Mouse (Mus musculus): Measurements from ENCODE around the gene Fibp. TPM values are rescaled to one million over a fixed set of nuclear protein-coding genes. Genes with fewer than 3 reads are reported as not detected.

Gene Fibp
- polyA plus RNA-seq, 1 experiment from 2014 or later = 122 TPM

DNA sequence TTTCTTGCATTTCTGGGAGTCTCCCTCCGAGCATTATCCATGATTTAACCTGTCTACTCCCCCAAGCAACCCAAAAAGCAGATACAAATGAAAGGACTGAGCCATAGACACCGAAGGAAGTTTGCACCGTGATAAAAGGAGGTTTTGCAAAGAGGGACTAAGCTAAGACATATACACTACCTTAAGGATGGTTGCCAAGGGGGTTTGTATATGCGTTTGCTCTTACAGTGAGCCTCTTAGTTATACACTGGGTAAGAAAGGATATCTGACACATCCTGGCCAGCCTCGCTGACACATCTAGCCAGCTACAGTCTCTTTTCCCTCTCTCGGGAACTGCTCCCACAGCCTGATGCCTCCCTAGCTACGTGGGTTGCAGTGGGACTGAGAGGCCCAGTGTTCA, 26.5 kb upstream of the Fibp start:
- H3K27ac ChIP-seq = no peak overlapping the region
- no peaks in the 10 kb centered on the region for H3K9me3 ChIP-seq
- 68% methylated on average over 7 of the region's 7 CpGs for WGBS
- peaks cover 18% of the 10 kb centered on the region; the same call in 1 of the 2 replicates for H3K27me3 ChIP-seq
- no peaks in the 10 kb centered on the region for H3K36me3 ChIP-seq (replicated peaks)
- no peak overlapping the region for H3K4me3 ChIP-seq (replicated peaks)
- peaks cover 12% of the 10 kb centered on the region for H3K4me1 ChIP-seq
- H3K4me2 ChIP-seq = no peak overlapping the region
- no peak for ATAC-seq (ENCODE audit: low FRiP score)
- peak overlapping the region; percentile 2; the same call in 1 of the 2 replicates for H3K9ac ChIP-seq

DNA sequence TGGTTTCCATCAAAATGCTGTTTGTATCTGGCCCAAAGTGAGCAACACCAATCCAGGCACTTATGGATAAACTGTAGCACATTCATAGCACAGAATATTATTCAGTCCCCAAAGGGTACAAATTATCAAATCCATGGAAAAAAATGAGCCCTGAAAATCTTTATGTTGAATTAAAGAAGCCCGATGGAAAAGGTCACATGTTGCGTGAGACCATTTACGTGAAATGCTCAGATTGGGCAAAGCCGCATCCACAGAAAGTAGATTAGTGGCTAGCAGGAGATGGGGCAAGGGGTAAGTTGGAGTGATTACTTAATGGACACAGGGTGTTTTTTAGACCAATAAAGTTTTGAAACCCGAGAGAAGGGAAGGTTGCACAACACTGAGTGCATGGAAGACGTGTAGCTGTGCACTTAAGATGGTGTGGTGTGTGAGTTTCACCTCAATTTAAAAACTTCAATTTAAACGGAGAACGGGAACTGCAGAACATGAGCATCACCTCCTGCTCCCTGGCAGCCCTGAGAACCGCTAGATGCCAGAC, 16.0 kb upstream of the Fibp start:
- Histone ChIP-seq H3K4me2 (no peak overlapping the region), H3K27me3 (peaks cover 55% of the 10 kb centered on the region), H3K9ac (no peak overlapping the region), H3K9me3 (peaks cover 9% of the 10 kb centered on the region; the same call in 1 of the 2 replicates), H3K36me3 (replicated peaks) (no peaks in the 10 kb centered on the region), H3K4me3 (replicated peaks) (no peak overlapping the region), H3K4me1 (peaks cover 18% of the 10 kb centered on the region), H3K27ac (no peak overlapping the region)
- WGBS = 73% methylated on average over 9 of the region's 9 CpGs
- no peak for ATAC-seq (ENCODE audit: low FRiP score)

DNA sequence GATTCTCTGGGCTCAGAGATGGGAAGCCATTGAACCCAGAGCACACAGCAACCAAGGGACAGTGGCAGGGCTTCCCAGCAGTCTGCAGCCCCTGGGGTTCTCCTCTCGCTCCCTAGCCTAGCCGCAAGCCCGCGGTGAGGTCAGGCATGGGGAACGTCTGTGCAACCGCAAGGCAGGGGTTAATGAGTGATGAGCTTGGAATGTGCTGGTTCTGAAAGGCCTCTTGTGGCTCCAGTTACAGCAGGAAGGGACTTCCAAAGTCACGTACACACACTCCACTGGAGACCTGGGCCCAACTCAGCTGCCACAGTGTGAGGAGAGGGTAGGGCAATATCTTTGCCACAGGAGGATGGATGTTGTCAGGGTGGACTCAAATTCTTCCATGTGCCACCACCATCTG, 15.5 kb upstream of the Fibp start:
- no peak for ATAC-seq (ENCODE audit: low FRiP score)
- WGBS = 35% methylated on average over 7 of the region's 7 CpGs
- peaks cover 61% of the 10 kb centered on the region for H3K27me3 ChIP-seq

DNA sequence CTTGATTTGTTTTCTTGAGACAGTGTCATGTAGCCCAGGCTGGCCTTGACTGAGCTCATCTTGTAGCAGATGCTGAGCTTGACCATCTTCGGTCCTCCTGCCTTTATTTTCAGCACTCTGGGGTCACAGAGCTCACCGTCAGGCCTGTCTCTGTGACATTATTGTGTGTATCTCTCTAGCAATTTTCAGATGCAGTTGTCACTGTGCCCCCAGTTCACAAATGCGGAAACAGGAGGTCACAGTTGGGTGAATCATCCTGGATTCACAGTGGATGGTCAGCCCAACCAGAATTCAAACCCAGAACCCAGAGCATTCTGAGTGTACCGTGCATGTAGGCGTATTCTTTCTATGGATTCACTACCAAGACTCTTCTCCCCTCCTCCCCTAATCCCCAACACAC, 14.7 kb upstream of the Fibp start:
- peaks cover under 1% of the 10 kb centered on the region; the same call in 1 of the 2 replicates for H3K9me3 ChIP-seq
- H3K4me1 ChIP-seq = peaks cover 18% of the 10 kb centered on the region
- H3K9ac ChIP-seq = no peak overlapping the region
- no peak overlapping the region for H3K4me2 ChIP-seq
- no peak overlapping the region for H3K27ac ChIP-seq
- H3K27me3 ChIP-seq = peaks cover 69% of the 10 kb centered on the region
- no peak overlapping the region for H3K4me3 ChIP-seq (replicated peaks)
- no peaks in the 10 kb centered on the region for H3K36me3 ChIP-seq (replicated peaks)
- ATAC-seq (ENCODE audit: low FRiP score) = no peak
- WGBS = 89% methylated on average over 5 of the region's 5 CpGs

More for the DNA sequence above, 15.5 kb upstream of the Fibp start:
- Histone ChIP-seq H3K27ac (no peak overlapping the region), H3K36me3 (replicated peaks) (no peaks in the 10 kb centered on the region), H3K4me3 (replicated peaks) (no peak overlapping the region), H3K4me1 (peaks cover 18% of the 10 kb centered on the region), H3K9me3 (peaks cover 9% of the 10 kb centered on the region; the same call in 1 of the 2 replicates), H3K9ac (no peak overlapping the region), H3K4me2 (no peak overlapping the region)

DNA sequence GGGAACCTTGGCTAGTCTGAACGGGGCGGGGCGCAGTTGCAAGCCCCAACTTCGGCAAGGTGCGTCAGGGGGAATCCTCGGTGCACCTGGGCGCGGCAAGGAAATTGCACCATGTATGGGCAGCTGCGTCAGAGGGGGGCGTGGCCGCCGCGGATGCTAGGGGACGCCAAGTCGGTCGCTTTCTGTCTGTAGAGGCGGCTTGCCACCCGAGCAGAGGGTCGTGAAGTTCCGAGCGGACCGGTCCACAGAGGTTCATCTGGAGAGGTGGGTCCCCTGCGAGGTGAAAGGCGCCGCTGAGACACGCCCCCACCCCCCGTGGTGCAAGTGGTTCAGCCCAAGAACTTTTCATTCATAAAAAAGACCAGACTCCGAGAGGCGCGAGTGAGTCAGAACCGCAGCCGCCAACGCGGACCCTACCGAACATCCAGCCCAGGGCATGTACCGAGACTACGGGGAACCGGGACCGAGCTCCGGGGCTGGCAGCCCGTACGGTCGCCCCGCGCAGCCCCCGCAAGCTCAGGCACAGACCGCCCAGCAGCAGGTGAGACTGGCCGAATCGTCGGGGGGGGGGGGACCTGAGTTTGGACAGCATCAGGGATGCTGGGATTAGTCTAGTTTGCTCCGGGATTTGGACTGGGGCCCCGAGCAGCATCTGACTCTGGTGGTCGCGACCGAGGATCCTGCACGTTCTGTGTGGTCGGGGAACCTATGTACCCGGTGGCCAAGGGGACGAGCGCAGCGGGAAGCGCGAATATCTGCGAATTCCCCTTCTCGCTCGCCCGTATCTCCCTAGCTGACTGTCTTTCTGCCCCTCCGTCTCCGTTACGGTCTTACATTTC, 12.7 kb upstream of the Fibp start, which contains the start of gene Fosl1:
Gene Fosl1 (plus strand): TSS at position 33 of the 839 bp plus-strand sequence.
- Histone ChIP-seq H3K4me3 (replicated peaks) (peak within 1 kb of the TSS; percentile 51), H3K9ac (peak within 1 kb of the TSS; percentile 63), H3K36me3 (replicated peaks) (no peaks in the 10 kb centered on the region), H3K4me2 (peak within 1 kb of the TSS; percentile 86), H3K9me3 (no peaks in the 10 kb centered on the region), H3K27me3 (peaks cover 78% of the 10 kb centered on the region), H3K4me1 (peaks cover 18% of the 10 kb centered on the region), H3K27ac (no peak within 1 kb of the TSS)
- peak; percentile 55; the same call in 1 of the 2 replicates for ATAC-seq (ENCODE audit: low FRiP score)
- WGBS = 1% methylated on average over 70 of the region's 70 CpGs

DNA sequence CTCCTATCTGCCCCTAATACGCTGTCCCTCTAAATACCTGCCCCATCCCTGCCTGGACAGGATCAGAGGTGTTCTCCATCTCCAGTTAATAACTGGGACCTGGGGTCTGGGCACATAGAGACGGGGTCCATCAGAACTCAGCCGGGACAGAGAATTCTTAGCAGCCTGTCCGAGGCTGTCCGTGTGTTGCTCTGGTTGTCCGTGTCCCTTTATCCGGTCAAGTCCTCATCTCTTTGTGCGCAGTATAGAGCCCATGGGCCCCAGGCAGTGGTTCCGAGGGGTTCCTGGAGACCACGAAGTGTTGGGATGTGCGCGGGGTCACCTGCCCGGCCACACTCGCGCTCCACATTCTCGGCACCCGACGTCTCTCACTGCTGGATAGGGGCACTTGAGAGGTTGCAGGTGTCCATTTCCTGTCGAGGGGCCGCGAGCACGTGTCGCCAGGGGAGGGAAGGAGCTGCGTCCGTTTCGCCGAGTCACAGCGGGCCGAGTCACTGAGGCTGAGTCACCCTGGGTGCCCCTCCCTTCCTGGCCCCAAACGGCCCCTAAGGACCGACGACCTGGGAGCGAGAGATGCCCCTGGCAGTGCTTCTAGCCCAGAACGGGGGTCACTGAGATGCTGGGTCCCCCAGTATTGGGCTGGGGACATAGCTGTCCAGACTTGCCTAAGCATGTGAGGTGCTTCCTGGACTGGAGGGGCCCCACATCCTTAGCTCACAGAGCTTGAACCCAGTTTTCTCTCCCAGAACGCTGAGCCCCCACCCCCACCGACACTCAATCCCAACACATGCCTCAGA, 11.9 kb upstream of the Fibp start:
- no peaks in the 10 kb centered on the region for H3K36me3 ChIP-seq (replicated peaks)
- H3K4me3 ChIP-seq (replicated peaks) = peak overlapping the region; percentile 51
- H3K9me3 ChIP-seq = no peaks in the 10 kb centered on the region
- H3K27me3 ChIP-seq = peaks cover 78% of the 10 kb centered on the region
- H3K9ac ChIP-seq = 0 out of 2 replicates have a peak overlapping the region, but pooled peaks have one; percentile 63
- whole genome bisulfite sequencing = 7% methylated on average over 36 of the region's 36 CpGs
- ATAC-seq (ENCODE audit: low FRiP score) = no peak
- H3K4me1 ChIP-seq = peaks cover 18% of the 10 kb centered on the region
- H3K4me2 ChIP-seq = peak overlapping the region; percentile 86
- H3K27ac ChIP-seq = no peak overlapping the region

DNA sequence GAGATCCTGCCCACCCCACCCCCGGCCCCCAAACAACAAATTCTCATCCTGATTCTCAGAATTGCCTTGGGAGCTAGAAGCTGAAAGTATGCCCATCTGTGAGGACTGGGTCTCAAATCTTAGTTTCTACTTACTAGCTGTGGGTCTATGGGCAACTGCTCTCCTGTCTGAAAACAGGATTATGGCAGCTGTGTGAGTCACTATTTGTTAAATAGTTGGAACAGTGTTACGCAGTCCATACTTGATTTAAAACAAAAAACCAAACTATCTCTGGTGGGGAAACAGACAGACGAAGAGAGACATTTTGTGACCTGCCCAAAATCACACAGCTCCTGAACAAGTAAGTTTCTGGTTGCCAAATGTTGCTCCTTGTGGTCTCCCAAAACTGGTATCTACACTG, 10.7 kb upstream of the Fibp start:
- H3K9ac ChIP-seq = no peak overlapping the region
- H3K9me3 ChIP-seq = no peaks in the 10 kb centered on the region
- 91% methylated on average over 3 of the region's 3 CpGs for WGBS
- H3K4me2 ChIP-seq = no peak overlapping the region
- peaks cover 18% of the 10 kb centered on the region for H3K4me1 ChIP-seq
- H3K4me3 ChIP-seq (replicated peaks) = no peak overlapping the region
- no peak overlapping the region for H3K27ac ChIP-seq
- ATAC-seq (ENCODE audit: low FRiP score) = no peak
- H3K36me3 ChIP-seq (replicated peaks) = peaks cover 8% of the 10 kb centered on the region; the same call in 1 of the 2 replicates
- H3K27me3 ChIP-seq = peaks cover 72% of the 10 kb centered on the region

DNA sequence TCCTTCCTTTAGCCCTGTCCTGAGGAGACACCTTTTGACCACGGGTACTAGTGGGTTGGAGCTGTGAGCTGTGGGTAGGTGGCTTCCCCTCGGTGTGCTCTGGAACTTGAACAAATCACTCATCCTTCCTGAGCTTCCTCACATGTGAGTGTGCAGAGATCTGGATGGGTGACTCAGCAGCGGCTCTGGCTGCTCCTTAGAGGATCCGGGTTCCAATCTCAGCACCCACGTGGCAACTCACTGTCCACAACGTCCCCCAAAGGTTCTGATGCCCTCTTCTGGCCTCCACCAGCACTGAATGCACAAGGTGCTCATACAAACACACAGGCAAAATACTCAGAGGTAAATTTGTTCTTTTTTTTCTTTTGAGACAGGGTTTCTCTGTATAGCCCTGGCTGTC, 8.6 kb upstream of the Fibp start:
- WGBS = 89% methylated on average over 6 of the region's 6 CpGs
- Histone ChIP-seq H3K27me3 (peaks cover 56% of the 10 kb centered on the region), H3K9me3 (no peaks in the 10 kb centered on the region), H3K27ac (no peak overlapping the region), H3K36me3 (replicated peaks) (peaks cover 11% of the 10 kb centered on the region; the same call in 1 of the 2 replicates), H3K4me3 (replicated peaks) (no peak overlapping the region), H3K4me1 (peaks cover 39% of the 10 kb centered on the region), H3K4me2 (no peak overlapping the region), H3K9ac (no peak overlapping the region)
- ATAC-seq (ENCODE audit: low FRiP score) = no peak

DNA sequence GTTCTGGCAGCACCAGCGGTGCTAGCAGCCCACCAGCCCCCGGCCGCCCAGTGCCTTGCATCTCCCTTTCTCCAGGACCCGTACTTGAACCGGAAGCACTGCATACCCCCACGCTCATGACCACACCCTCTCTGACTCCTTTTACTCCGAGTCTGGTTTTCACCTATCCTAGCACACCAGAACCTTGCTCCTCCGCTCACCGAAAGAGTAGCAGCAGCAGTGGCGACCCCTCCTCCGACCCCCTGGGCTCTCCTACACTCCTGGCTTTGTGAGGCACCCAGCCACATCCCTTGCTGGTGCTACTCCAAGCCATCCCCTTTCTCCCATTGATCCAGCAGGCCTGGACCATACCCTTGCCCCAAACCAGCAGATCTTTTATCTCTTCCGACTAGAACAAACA, 5.4 kb upstream of the Fibp start:
- no peak overlapping the region for H3K4me3 ChIP-seq (replicated peaks)
- no peak overlapping the region for H3K9ac ChIP-seq
- whole genome bisulfite sequencing = 86% methylated on average over 12 of the region's 12 CpGs
- peaks cover 38% of the 10 kb centered on the region for H3K27me3 ChIP-seq
- no peaks in the 10 kb centered on the region for H3K9me3 ChIP-seq
- peak overlapping the region; percentile 100; the same call in 1 of the 2 replicates for H3K4me2 ChIP-seq
- no peak overlapping the region for H3K27ac ChIP-seq
- no peak for ATAC-seq (ENCODE audit: low FRiP score)
- H3K36me3 ChIP-seq (replicated peaks) = peaks cover 11% of the 10 kb centered on the region; the same call in 1 of the 2 replicates
- H3K4me1 ChIP-seq = peaks cover 34% of the 10 kb centered on the region

DNA sequence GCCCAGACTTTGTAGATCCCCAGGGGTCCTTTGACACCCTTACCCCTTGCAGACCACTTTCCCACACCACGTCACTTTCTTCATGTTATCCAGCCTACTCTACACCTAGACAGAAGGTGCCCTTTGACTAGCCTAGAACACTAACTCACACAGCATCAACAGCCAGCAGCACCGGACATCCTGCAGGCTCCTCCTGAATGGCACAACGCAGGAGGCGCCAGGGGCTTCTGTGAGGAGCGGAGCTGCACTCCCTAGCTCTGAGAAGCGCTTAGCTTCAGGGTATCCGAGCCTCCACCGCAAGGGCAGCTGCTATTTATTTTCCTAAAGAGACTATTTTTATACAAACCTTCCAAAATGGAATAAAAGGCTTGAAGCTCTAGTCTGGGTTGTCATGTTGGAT, 4.8 kb upstream of the Fibp start:
- peaks cover 11% of the 10 kb centered on the region; the same call in 1 of the 2 replicates for H3K36me3 ChIP-seq (replicated peaks)
- peaks cover 32% of the 10 kb centered on the region for H3K27me3 ChIP-seq
- H3K9me3 ChIP-seq = no peaks in the 10 kb centered on the region
- peak overlapping the region; percentile 77 for H3K4me3 ChIP-seq (replicated peaks)
- WGBS = 66% methylated on average over 8 of the region's 8 CpGs
- no peak overlapping the region; the same call in 1 of the 2 replicates for H3K9ac ChIP-seq
- H3K27ac ChIP-seq = no peak overlapping the region
- H3K4me2 ChIP-seq = peak overlapping the region; percentile 100
- ATAC-seq (ENCODE audit: low FRiP score) = no peak
- H3K4me1 ChIP-seq = peaks cover 34% of the 10 kb centered on the region

DNA sequence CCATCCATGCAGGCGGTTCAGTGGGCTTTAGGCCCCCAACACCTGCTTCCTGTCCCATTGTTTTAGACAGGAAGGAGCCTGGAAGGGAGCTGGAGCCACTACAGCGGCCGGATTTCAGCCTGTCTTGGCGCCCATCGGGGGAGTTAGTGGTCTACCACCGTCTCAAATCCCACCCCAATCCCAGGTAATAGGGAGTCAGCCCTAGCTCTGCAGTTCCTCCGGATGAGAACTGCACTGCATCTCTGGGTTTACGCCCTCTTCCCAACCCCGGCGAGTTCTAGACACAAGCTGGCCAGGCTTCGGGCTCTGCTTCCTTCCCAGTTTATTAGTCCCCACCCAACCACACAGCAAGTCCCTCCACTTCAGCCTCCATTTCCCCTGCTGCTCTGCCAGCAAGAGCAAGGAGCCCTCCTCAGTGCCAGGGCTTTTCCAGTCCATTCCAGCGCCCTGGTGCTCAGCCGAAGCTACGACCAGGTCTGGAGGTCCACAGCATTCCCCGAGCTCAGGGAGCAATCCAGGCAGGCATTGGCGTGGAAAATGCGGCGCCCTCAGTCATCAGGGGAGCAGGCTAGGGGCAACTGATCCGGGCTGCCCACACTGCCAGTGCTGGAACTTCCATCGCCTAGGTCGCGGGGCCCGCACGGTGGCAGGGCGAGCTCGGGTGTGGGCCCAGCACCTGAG, 4.0 kb upstream of the Fibp start:
- no peaks in the 10 kb centered on the region for H3K9me3 ChIP-seq
- WGBS = 5% methylated on average over 26 of the region's 26 CpGs
- H3K27ac ChIP-seq = peak overlapping the region; percentile 94
- H3K4me1 ChIP-seq = peaks cover 41% of the 10 kb centered on the region
- peak overlapping the region; percentile 100 for H3K4me2 ChIP-seq
- H3K36me3 ChIP-seq (replicated peaks) = peaks cover 11% of the 10 kb centered on the region; the same call in 1 of the 2 replicates
- peak overlapping the region; percentile 77 for H3K4me3 ChIP-seq (replicated peaks)
- peak; percentile 43; the same call in 1 of the 2 replicates for ATAC-seq (ENCODE audit: low FRiP score)
- H3K27me3 ChIP-seq = peaks cover 24% of the 10 kb centered on the region
- H3K9ac ChIP-seq = peak overlapping the region; percentile 86
